Mouse (Mus musculus) limb, embryonic 13.5 days (tissue): ENCODE data around the gene Mapk1ip1. TPM values are rescaled to one million over a fixed set of nuclear protein-coding genes. Genes with fewer than 3 reads are reported as not detected.

Experiments
- ATAC-seq: fragments of 200-750 bp; cut with Nextera tagmentation; 2 replicates; pipeline ENCODE4 v1.8.0; 2017; ENCODE audit warnings: low read depth, moderate number of reproducible peaks, moderate TSS enrichment; ENCODE audit not compliant: low FRiP score
- H3K27ac ChIP-seq: fragments of 300-500 bp; sonication (generic); 2 replicates; pipeline ENCODE4 v1.5.1; 2015; ENCODE audit warnings: inconsistent platforms, mild to moderate bottlenecking, moderate library complexity
- H3K27me3 ChIP-seq: fragments of 300-500 bp; sonication (generic); 2 replicates; pipeline ENCODE4 v1.6.1; 2015; ENCODE audit warnings: mild to moderate bottlenecking, inconsistent platforms
- H3K36me3 ChIP-seq: fragments of 300-500 bp; sonication (generic); 2 replicates; pipeline ENCODE4 v1.6.1; 2015; ENCODE audit warnings: inconsistent platforms, mild to moderate bottlenecking, moderate library complexity
- H3K4me1 ChIP-seq: fragments of 300-500 bp; sonication (generic); 2 replicates; pipeline ENCODE4 v1.6.1; 2015; ENCODE audit warnings: inconsistent platforms
- H3K4me2 ChIP-seq: fragments of 300-500 bp; sonication (generic); replicated peaks from 2 replicates; pipeline ENCODE4 v1.6.1; 2015; ENCODE audit warnings: inconsistent platforms, mild to moderate bottlenecking, moderate library complexity
- H3K4me3 ChIP-seq: fragments of 300-500 bp; sonication (generic); 2 replicates; pipeline ENCODE4 v1.5.1; 2015; ENCODE audit warnings: moderate library complexity, mild to moderate bottlenecking, inconsistent platforms
- H3K9ac ChIP-seq: fragments of 300-500 bp; sonication (generic); 2 replicates; pipeline ENCODE4 v1.6.1; 2015; ENCODE audit warnings: mild to moderate bottlenecking, inconsistent platforms
- H3K9me3 ChIP-seq: fragments of 300-500 bp; sonication (generic); 2 replicates; pipeline ENCODE4 v1.6.1; 2016; ENCODE audit warnings: inconsistent platforms
- WGBS: fragments of 180-500 bp; shearing (Covaris S2); methylation state at CpG from one replicate; pipeline ENCODE4 v1.1.7; 2015; 5-methylcytosine and 5-hydroxymethylcytosine counted together
- polyA plus RNA-seq: library from polyadenylated mRNA; unstranded; fragments of >200 nt; fragmentation: Nextera tagmentation; extraction: Ambion mirVana; gene quantifications from 2 replicates; pipeline ENCODE4 v1.2.1, GENCODE M21; 2015

Gene Mapk1ip1
- polyA plus RNA-seq, 1 experiment from 2014 or later: 14.3 TPM

- H3K4me1 ChIP-seq: peaks cover 13% of the 10 kb centered on the region
- no peaks in the 10 kb centered on the region for H3K36me3 ChIP-seq
- H3K27ac ChIP-seq: no peak overlapping the region
- H3K4me3 ChIP-seq: no peak overlapping the region
- H3K9ac ChIP-seq: no peak overlapping the region
- H3K4me2 ChIP-seq: no peak overlapping the region
- H3K27me3 ChIP-seq: no peaks in the 10 kb centered on the region
- H3K9me3 ChIP-seq: no peaks in the 10 kb centered on the region
- WGBS: 77% methylated on average over 19 of the region's 19 CpGs
- ATAC-seq: no peak
Measured at GRCm38 (mm10) chr7:138824995-138825756, 20.9 kb downstream of the Mapk1ip1 start.

GRCm38 (mm10) chr7:138824423-138824822 is 21.6 kb downstream of the Mapk1ip1 start:
- 47% methylated on average over 6 of the region's 6 CpGs for WGBS
- no peak overlapping the region for H3K9ac ChIP-seq
- no peaks in the 10 kb centered on the region for H3K36me3 ChIP-seq
- H3K4me3 ChIP-seq: no peak overlapping the region
- H3K9me3 ChIP-seq: no peaks in the 10 kb centered on the region
- peaks cover 13% of the 10 kb centered on the region for H3K4me1 ChIP-seq
- no peak for ATAC-seq
- H3K4me2 ChIP-seq: no peak overlapping the region
- no peak overlapping the region for H3K27ac ChIP-seq
- H3K27me3 ChIP-seq: no peaks in the 10 kb centered on the region

DNA sequence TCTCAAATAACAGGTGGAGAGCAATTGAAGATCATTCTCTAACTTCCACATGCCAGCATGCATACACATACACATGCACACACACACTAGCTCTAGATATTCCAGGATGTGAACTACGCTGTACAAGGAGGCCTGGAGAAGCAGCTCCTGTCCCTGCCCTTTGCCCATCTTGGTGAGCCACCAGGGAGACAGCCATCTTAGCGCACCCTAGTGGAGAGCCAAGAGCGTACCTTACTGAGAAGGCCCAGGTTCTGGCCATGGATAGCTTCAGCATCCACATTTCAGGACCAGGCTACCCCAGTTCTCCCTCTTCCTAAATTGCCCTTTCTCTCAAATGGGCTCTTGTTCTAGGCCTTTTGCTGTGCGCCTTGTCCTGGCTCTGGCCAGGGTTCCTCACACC is 27.8 kb downstream of the Mapk1ip1 start:
- H3K9me3 ChIP-seq: no peaks in the 10 kb centered on the region
- 60% methylated on average over 4 of the region's 4 CpGs for WGBS
- ATAC-seq: no peak
- no peak overlapping the region for H3K27ac ChIP-seq
- no peak overlapping the region for H3K9ac ChIP-seq
- no peaks in the 10 kb centered on the region for H3K27me3 ChIP-seq
- H3K4me1 ChIP-seq: peaks cover 11% of the 10 kb centered on the region
- H3K4me2 ChIP-seq: no peak overlapping the region
- H3K36me3 ChIP-seq: no peaks in the 10 kb centered on the region
- no peak overlapping the region for H3K4me3 ChIP-seq

DNA sequence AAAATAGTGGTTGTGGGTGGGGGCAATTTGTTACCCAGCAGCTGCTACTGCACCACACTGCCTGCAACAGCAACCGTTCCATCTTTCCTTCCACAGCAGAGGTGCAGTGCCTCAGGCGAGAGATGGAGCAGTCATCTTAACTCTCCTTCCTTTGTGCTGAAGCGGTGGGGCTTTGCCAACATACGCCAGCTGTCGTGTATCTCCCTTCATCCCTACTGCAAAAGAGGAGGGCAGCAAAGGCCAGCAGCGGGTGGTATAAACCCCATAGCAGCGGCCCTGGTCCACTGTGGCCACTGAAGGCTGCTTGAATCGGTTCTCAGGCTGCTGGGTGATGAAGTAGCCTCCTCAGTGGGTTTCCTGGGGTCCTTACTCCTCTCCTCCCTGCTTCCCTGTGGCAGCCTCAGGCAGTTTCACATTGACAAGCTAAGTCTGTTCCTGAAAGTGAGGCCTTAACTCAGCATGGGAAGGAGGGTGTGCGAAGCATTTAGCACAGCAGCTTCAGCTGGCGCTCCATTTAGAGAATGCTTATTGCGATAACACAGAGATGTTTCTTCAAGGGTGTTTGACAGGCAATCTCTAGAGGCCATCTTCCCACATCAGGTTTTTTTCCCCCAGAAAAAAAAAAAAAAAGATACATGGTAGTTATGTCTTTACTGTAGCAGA is 32.7 kb downstream of the Mapk1ip1 start:
- H3K27ac ChIP-seq: no peak overlapping the region
- H3K9me3 ChIP-seq: no peaks in the 10 kb centered on the region
- H3K36me3 ChIP-seq: no peaks in the 10 kb centered on the region
- no peak for ATAC-seq
- peaks cover 16% of the 10 kb centered on the region for H3K4me1 ChIP-seq
- no peak overlapping the region for H3K4me3 ChIP-seq
- 77% methylated on average over 11 of the region's 11 CpGs for WGBS
- H3K9ac ChIP-seq: no peak overlapping the region
- no peaks in the 10 kb centered on the region for H3K27me3 ChIP-seq
- H3K4me2 ChIP-seq: no peak overlapping the region

DNA sequence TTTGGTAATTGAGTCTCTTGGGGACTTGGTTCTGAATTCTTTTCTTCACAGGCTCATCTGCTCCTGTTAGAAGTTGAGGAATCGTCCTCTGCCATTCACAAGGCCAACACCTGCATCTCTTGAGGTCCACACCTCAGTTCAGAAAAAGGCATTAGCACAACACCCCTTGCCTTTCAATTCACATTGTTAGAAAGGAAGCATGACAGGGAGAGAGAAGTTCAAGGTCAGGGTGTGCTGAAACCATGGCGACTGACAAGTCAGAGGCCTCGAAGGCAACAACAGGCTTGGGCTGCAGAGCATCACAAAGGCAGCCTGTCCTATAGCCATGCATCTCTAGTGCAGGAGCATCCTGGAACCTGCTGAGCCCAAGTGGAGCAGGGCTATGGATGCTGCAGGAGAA is 38.9 kb downstream of the Mapk1ip1 start:
- H3K4me2 ChIP-seq: no peak overlapping the region
- no peak overlapping the region for H3K4me3 ChIP-seq
- peaks cover 15% of the 10 kb centered on the region; the same call in 1 of the 2 replicates for H3K9me3 ChIP-seq
- ATAC-seq: no peak
- no peak overlapping the region for H3K27ac ChIP-seq
- peaks cover 9% of the 10 kb centered on the region for H3K4me1 ChIP-seq
- WGBS: 91% methylated on average over 3 of the region's 3 CpGs
- no peaks in the 10 kb centered on the region for H3K36me3 ChIP-seq
- H3K9ac ChIP-seq: no peak overlapping the region
- H3K27me3 ChIP-seq: no peaks in the 10 kb centered on the region

DNA sequence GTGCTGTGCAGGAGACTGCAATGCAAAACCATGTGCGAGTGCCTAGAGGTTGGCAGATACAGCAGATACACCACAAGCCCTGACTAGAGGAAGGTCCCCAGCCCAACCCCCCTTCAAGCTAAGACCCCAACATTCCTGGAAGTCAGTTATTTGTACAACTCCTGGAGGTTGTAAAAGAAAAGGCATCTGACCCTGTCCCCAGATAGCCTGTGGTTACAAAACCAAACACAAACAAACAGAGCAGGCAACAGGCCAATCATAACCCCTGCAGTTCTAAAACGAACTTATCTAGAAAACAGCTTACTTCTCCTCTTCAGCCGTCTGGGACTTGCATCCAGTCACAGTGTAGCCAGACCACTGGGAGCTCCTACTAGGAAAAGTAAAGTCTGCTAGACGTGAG is 42.7 kb downstream of the Mapk1ip1 start:
- Histone ChIP-seq H3K9ac (no peak overlapping the region), H3K4me2 (no peak overlapping the region), H3K36me3 (no peaks in the 10 kb centered on the region), H3K27ac (no peak overlapping the region), H3K4me3 (no peak overlapping the region), H3K4me1 (peaks cover 9% of the 10 kb centered on the region), H3K27me3 (no peaks in the 10 kb centered on the region), H3K9me3 (peaks cover 15% of the 10 kb centered on the region; the same call in 1 of the 2 replicates)
- 16% methylated on average over 4 of the region's 4 CpGs for WGBS
- ATAC-seq: no peak

DNA sequence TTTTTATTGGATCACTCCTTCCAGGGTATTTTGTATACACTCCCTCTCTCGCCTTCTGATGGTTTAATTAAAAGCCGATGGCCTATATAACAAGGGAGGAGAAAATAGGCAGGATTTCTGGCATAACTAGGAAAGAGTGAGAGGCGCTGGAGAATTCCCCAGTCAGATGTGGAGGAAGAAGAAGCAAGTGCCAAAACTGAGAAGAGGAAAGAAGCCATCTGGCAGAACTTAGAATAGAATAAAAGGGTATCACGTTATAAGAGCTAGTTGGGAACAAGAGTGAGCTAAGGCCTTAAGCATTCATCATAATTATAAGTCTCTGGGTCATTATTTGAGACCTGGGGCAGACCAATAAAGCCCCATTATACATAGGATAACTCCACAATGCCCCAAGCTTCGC is 58.0 kb downstream of the Mapk1ip1 start:
- WGBS: 57% methylated on average over 5 of the region's 5 CpGs
- Histone ChIP-seq H3K9me3 (no peaks in the 10 kb centered on the region), H3K36me3 (no peaks in the 10 kb centered on the region), H3K27ac (no peak overlapping the region), H3K4me2 (no peak overlapping the region), H3K27me3 (no peaks in the 10 kb centered on the region), H3K4me3 (no peak overlapping the region), H3K4me1 (no peaks in the 10 kb centered on the region), H3K9ac (no peak overlapping the region)
- no peak for ATAC-seq

Other genes starting within 250 kb of the Mapk1ip1 start
- 39.7 and 48.1 TPM in 2 replicates for gene Ppp2r2d, start 194 bp downstream of the Mapk1ip1 start, polyA plus RNA-seq
- 133 and 134 TPM in 2 replicates for gene Bnip3, start 63.2 kb upstream of the Mapk1ip1 start, polyA plus RNA-seq
- 0.45 and 0.46 TPM in 2 replicates for gene Jakmip3, start 94.5 kb upstream of the Mapk1ip1 start, polyA plus RNA-seq
- 24.3 and 24.4 TPM in 2 replicates for gene Dpysl4, start 239.7 kb upstream of the Mapk1ip1 start, polyA plus RNA-seq